Mouse (Mus musculus) hindbrain, embryonic 12.5 days (tissue): Measurements from ENCODE around the gene Hmga1b. TPM values are rescaled to one million over a fixed set of nuclear protein-coding genes. Genes with fewer than 3 reads are reported as not detected.

Experiments used
- polyA plus RNA-seq: library from polyadenylated mRNA; unstranded; fragments of >200 nt; fragmentation: Nextera tagmentation; extraction: Ambion mirVana; gene quantifications from 2 replicates; pipeline ENCODE4 v1.2.1, GENCODE M21; 2016

Hmga1b gene
- polyA plus RNA-seq, 1 experiment from 2014 or later, result 4.0 TPM

Other genes with a start within 250 kb of the Hmga1b start
- gene Gcgr, start 232.1 kb upstream of the Hmga1b start, polyA plus RNA-seq, result 0.47 and 0.54 TPM in 2 replicates
- gene Mcrip1, start 213.1 kb upstream of the Hmga1b start, polyA plus RNA-seq, result 210 and 219 TPM in 2 replicates
- not detected in 2 replicates for gene Ppp1r27, start 211.7 kb upstream of the Hmga1b start, polyA plus RNA-seq
- 473 and 486 TPM in 2 replicates for gene P4hb, start 189.5 kb upstream of the Hmga1b start, polyA plus RNA-seq
- 548 TPM in 2 replicates for gene Arhgdia, start 181.2 kb upstream of the Hmga1b start, polyA plus RNA-seq
- gene Alyref, start 164.4 kb upstream of the Hmga1b start, polyA plus RNA-seq, result 539 and 588 TPM in 2 replicates
- gene Anapc11, start 164.4 kb upstream of the Hmga1b start, polyA plus RNA-seq, result 153 and 170 TPM in 2 replicates
- gene Npb, start 154.3 kb upstream of the Hmga1b start, polyA plus RNA-seq, result 1.0 and 1.3 TPM in 2 replicates
- 145 and 148 TPM in 2 replicates for gene Pcyt2, start 144.9 kb upstream of the Hmga1b start, polyA plus RNA-seq
- 43.9 and 50.0 TPM in 2 replicates for gene Sirt7, start 137.6 kb upstream of the Hmga1b start, polyA plus RNA-seq
- gene Mafg, start 129.2 kb upstream of the Hmga1b start, polyA plus RNA-seq, result 40.1 TPM in 2 replicates
- 28.5 and 28.8 TPM in 2 replicates for gene Pycr1, start 119.0 kb upstream of the Hmga1b start, polyA plus RNA-seq
- gene Myadml2, start 114.6 kb upstream of the Hmga1b start, polyA plus RNA-seq, result 0.39 and 0.60 TPM in 2 replicates
- gene Notum, start 101.6 kb upstream of the Hmga1b start, polyA plus RNA-seq, result 1.7 and 3.0 TPM in 2 replicates
- gene Aspscr1, start 89.8 kb upstream of the Hmga1b start, polyA plus RNA-seq, result 144 and 151 TPM in 2 replicates
- gene Cenpx, start 49.1 kb upstream of the Hmga1b start, polyA plus RNA-seq, result 106 and 113 TPM in 2 replicates
- 75.3 and 78.8 TPM in 2 replicates for gene Lrrc45, start 48.9 kb upstream of the Hmga1b start, polyA plus RNA-seq
- 98.4 and 99.9 TPM in 2 replicates for gene Rac3, start 41.3 kb upstream of the Hmga1b start, polyA plus RNA-seq
- gene Dcxr, start 35.5 kb upstream of the Hmga1b start, polyA plus RNA-seq, result 11.6 and 12.2 TPM in 2 replicates
- 1.6 and 2.6 TPM in 2 replicates for gene Cbr2, start 30.7 kb upstream of the Hmga1b start, polyA plus RNA-seq
- 68.5 and 70.1 TPM in 2 replicates for gene Rfng, start 21.4 kb downstream of the Hmga1b start, polyA plus RNA-seq
- 223 and 232 TPM in 2 replicates for gene Gps1, start 21.5 kb downstream of the Hmga1b start, polyA plus RNA-seq
- gene Dus1l, start 33.6 kb downstream of the Hmga1b start, polyA plus RNA-seq, result 54.5 and 60.0 TPM in 2 replicates
- gene Fasn, start 61.8 kb downstream of the Hmga1b start, polyA plus RNA-seq, result 115 and 120 TPM in 2 replicates
- 6.0 TPM in 2 replicates for gene Ccdc57, start 170.1 kb downstream of the Hmga1b start, polyA plus RNA-seq
- 43.9 and 45.9 TPM in 2 replicates for gene Slc16a3, start 185.7 kb downstream of the Hmga1b start, polyA plus RNA-seq
- 171 TPM in 2 replicates for gene Csnk1d, start 228.5 kb downstream of the Hmga1b start, polyA plus RNA-seq